Mouse (Mus musculus): Measurements from ENCODE around the gene Grm4.

- TF ChIP-seq EP300 (IDR thresholded peaks at IDR 0.05; ENCODE audit: low read depth) (no peak), CTCF (IDR thresholded peaks at IDR 0.05; ENCODE audit: low read depth) (no peak)
These were observed 33.9 kb upstream of the Grm4 start for GRCm38 (mm10) chr17:27555075-27555511.

Data from liver, embryonic 14.5 days (tissue).